Mouse (Mus musculus) right cerebral cortex, adult 2 months (tissue): ENCODE measurements at regions not wholly inside any gene's neighbourhood (a gene's known extent, or its start where the extent isn't known, plus 50 kb on each side); places are given as distances from the start of the nearest gene placed in this dataset.
A peak's percentile ranks its signal among the peaks of the same experiment; 100 is the strongest.

Experiments
- DNase-seq, 2 experiments: peaks; one replicate each; pipeline ENCODE4 v3.0.0; 2021 to 2022; ENCODE audit warnings: low spot score in 2 of 2

- DNase-seq: no peak
Observed at GRCm38 (mm10) chr6:39283761-39284415, 77.3 kb upstream of the Kdm7a start.

- DNase-seq: no peak
Observed at GRCm38 (mm10) chr6:39278317-39278716, 71.7 kb upstream of the Kdm7a start.

- no peak for DNase-seq
Observed at GRCm38 (mm10) chr6:39274774-39275502, 68.3 kb upstream of the Kdm7a start.

GRCm38 (mm10) chr6:39273427-39273826, 66.8 kb upstream of the Kdm7a start:
- no peak for DNase-seq

GRCm38 (mm10) chr6:39270457-39270856, 63.9 kb upstream of the Kdm7a start:
- DNase-seq: no peak

- no peak for DNase-seq
Observed at GRCm38 (mm10) chr6:39269706-39270105, 63.1 kb upstream of the Kdm7a start.

GRCm38 (mm10) chr6:39268647-39269428, 62.2 kb upstream of the Kdm7a start:
- DNase-seq: no peak

- DNase-seq: no peak
Observed at GRCm38 (mm10) chr6:39264722-39265121, 58.1 kb upstream of the Kdm7a start.

GRCm38 (mm10) chr6:39263615-39264014, 57.0 kb upstream of the Kdm7a start:
- no peak for DNase-seq

- DNase-seq: no peak
Observed at GRCm38 (mm10) chr6:39261951-39262350, 55.4 kb upstream of the Kdm7a start.

GRCm38 (mm10) chr6:39260480-39260879, 53.9 kb upstream of the Kdm7a start:
- DNase-seq: no peak

- DNase-seq: no peak
Observed at GRCm38 (mm10) chr6:39259129-39259528, 52.5 kb upstream of the Kdm7a start.

GRCm38 (mm10) chr6:39258656-39259055, 52.1 kb upstream of the Kdm7a start:
- DNase-seq: no peak

GRCm38 (mm10) chr6:39257667-39258395, 51.2 kb upstream of the Kdm7a start:
- no peak for DNase-seq

GRCm38 (mm10) chr6:39257111-39257571, 50.6 kb upstream of the Kdm7a start:
- DNase-seq: peak in 1 of 2 experiments; percentile 44

GRCm38 (mm10) chr6:39256304-39257103, 49.9 kb upstream of the Kdm7a start:
- DNase-seq: peak; percentile 8 to 46
